Mouse (Mus musculus): ENCODE measurements at regions not wholly inside any gene's neighbourhood (a gene's known extent, or its start where the extent isn't known, plus 50 kb on each side); places are given as distances from the start of the nearest gene placed in this dataset.

- no peak for DNase-seq (ENCODE audit: low read depth, low spot score)
Measured at GRCm38 (mm10) chr2:160192661-160193060, 141.3 kb downstream of the Gm826 start.

GRCm38 (mm10) chr2:160186106-160186505 is 147.9 kb downstream of the Gm826 start:
- DNase-seq (ENCODE audit: low read depth, low spot score), result no peak

GRCm38 (mm10) chr2:160170975-160171515 is 162.9 kb downstream of the Gm826 start:
- no peak for DNase-seq (ENCODE audit: low read depth, low spot score)

- no peak for DNase-seq (ENCODE audit: low read depth, low spot score)
Measured at GRCm38 (mm10) chr2:160158599-160159261, 175.2 kb downstream of the Gm826 start.

- no peak for DNase-seq (ENCODE audit: low read depth, low spot score)
Measured at GRCm38 (mm10) chr2:160153781-160154180, 180.2 kb downstream of the Gm826 start.

GRCm38 (mm10) chr2:160152101-160152500 is 181.9 kb downstream of the Gm826 start:
- no peak for DNase-seq (ENCODE audit: low read depth, low spot score)

GRCm38 (mm10) chr2:160148936-160149335 is 185.0 kb downstream of the Gm826 start:
- no peak for DNase-seq (ENCODE audit: low read depth, low spot score)

- no peak for DNase-seq (ENCODE audit: low read depth, low spot score)
Measured at GRCm38 (mm10) chr2:160148516-160148915, 185.4 kb downstream of the Gm826 start.

GRCm38 (mm10) chr2:160148031-160148430 is 185.9 kb downstream of the Gm826 start:
- no peak for DNase-seq (ENCODE audit: low read depth, low spot score)

- no peak for DNase-seq (ENCODE audit: low read depth, low spot score)
Measured at GRCm38 (mm10) chr2:160140166-160140740, 193.7 kb downstream of the Gm826 start.

GRCm38 (mm10) chr2:160138091-160138490 is 195.9 kb downstream of the Gm826 start:
- DNase-seq (ENCODE audit: low read depth, low spot score), result no peak

- no peak for DNase-seq (ENCODE audit: low read depth, low spot score)
Measured at GRCm38 (mm10) chr2:160131797-160132196, 202.2 kb downstream of the Gm826 start.

- no peak for DNase-seq (ENCODE audit: low read depth, low spot score)
Measured at GRCm38 (mm10) chr2:160131386-160131785, 202.6 kb downstream of the Gm826 start.

- no peak for DNase-seq (ENCODE audit: low read depth, low spot score)
Measured at GRCm38 (mm10) chr2:160117148-160117547, 216.8 kb downstream of the Gm826 start.

- DNase-seq (ENCODE audit: low read depth, low spot score), result no peak
Measured at GRCm38 (mm10) chr2:160111176-160111692, 222.7 kb downstream of the Gm826 start.

GRCm38 (mm10) chr2:160093078-160093477 is 240.9 kb downstream of the Gm826 start:
- DNase-seq (ENCODE audit: low read depth, low spot score), result no peak

GRCm38 (mm10) chr2:160085999-160086398 is 248.0 kb downstream of the Gm826 start:
- no peak for DNase-seq (ENCODE audit: low read depth, low spot score)

GRCm38 (mm10) chr2:160083674-160084073 is 250.3 kb downstream of the Gm826 start:
- no peak for DNase-seq (ENCODE audit: low read depth, low spot score)

- DNase-seq (ENCODE audit: low read depth, low spot score), result no peak
Measured at GRCm38 (mm10) chr2:160082106-160082653, 251.8 kb downstream of the Gm826 start.

- DNase-seq (ENCODE audit: low read depth, low spot score), result no peak
Measured at GRCm38 (mm10) chr2:160075694-160076093, 258.3 kb downstream of the Gm826 start.

GRCm38 (mm10) chr2:160070441-160070840 is 263.5 kb downstream of the Gm826 start:
- DNase-seq (ENCODE audit: low read depth, low spot score), result no peak

GRCm38 (mm10) chr2:160068772-160069171 is 265.2 kb downstream of the Gm826 start:
- no peak for DNase-seq (ENCODE audit: low read depth, low spot score)

GRCm38 (mm10) chr2:160067904-160068303 is 266.1 kb downstream of the Gm826 start:
- no peak for DNase-seq (ENCODE audit: low read depth, low spot score)

All from forelimb bud, embryonic 11.5 days (tissue).